Mouse (Mus musculus) forebrain, embryonic 14.5 days (tissue): ENCODE measurements at regions not wholly inside any gene's neighbourhood (a gene's known extent, or its start where the extent isn't known, plus 50 kb on each side); places are given as distances from the start of the nearest gene placed in this dataset. TPM values are rescaled to one million over a fixed set of nuclear protein-coding genes. Genes with fewer than 3 reads are reported as not detected.

Experiments
- ATAC-seq: fragments of 200-750 bp; cut with Nextera tagmentation; 2 replicates; pipeline ENCODE4 v1.8.0; 2017; ENCODE audit warnings: mild to moderate bottlenecking, moderate library complexity
- DNase-seq: peaks from one replicate; pipeline ENCODE4 v3.0.0-alpha.2; 2015; ENCODE audit warnings: low spot score
- H3K27ac ChIP-seq: fragments of 300-500 bp; sonication (generic); 2 replicates; pipeline ENCODE4 v1.5.1; 2014; ENCODE audit warnings: low read depth, mild to moderate bottlenecking, control low read depth, low read length, moderate library complexity
- H3K27me3 ChIP-seq: fragments of 300-500 bp; sonication (generic); replicated peaks from 2 replicates; pipeline ENCODE4 v1.6.1; 2014; ENCODE audit warnings: low read length, control low read depth, mixed read lengths; ENCODE audit not compliant: control insufficient read depth, insufficient read depth
- H3K36me3 ChIP-seq: fragments of 300-500 bp; sonication (generic); 2 replicates; pipeline ENCODE4 v1.6.1; 2014; ENCODE audit warnings: low read length, control low read depth; ENCODE audit not compliant: control insufficient read depth, insufficient read depth
- H3K4me1 ChIP-seq: fragments of 300-500 bp; sonication (generic); 2 replicates; pipeline ENCODE4 v1.6.1; 2014; ENCODE audit warnings: antibody characterized with exemption, low read length, control low read depth; ENCODE audit not compliant: control insufficient read depth, insufficient read depth
- H3K4me2 ChIP-seq: fragments of 300-500 bp; sonication (generic); 2 replicates; pipeline ENCODE4 v1.6.1; 2014; ENCODE audit warnings: mild to moderate bottlenecking, control low read depth, low read length
- H3K4me3 ChIP-seq: fragments of 300-500 bp; sonication (generic); 2 replicates; pipeline ENCODE4 v1.5.1; 2014; ENCODE audit warnings: low read depth, low read length, control low read depth
- H3K9ac ChIP-seq: fragments of 300-500 bp; sonication (generic); 2 replicates; pipeline ENCODE4 v1.6.1; 2014; ENCODE audit warnings: mild to moderate bottlenecking, low read length, control low read depth, moderate library complexity
- H3K9me3 ChIP-seq: fragments of 300-500 bp; sonication (generic); replicated peaks from 2 replicates; pipeline ENCODE4 v1.6.1; 2016; ENCODE audit warnings: low read length, control low read depth, mixed read lengths; ENCODE audit not compliant: control insufficient read depth
- whole genome bisulfite sequencing: fragments of 180-500 bp; shearing (Covaris S2); extraction: QIAGEN DNeasy Blood & Tissue Kit; methylation state at CpG from one replicate; pipeline ENCODE4 v1.1.7; 2014; 5-methylcytosine and 5-hydroxymethylcytosine counted together
- microRNA-seq: library from miRNA; unstranded; fragments of <30 nt; microRNA quantifications from one replicate; pipeline ENCODE4, GENCODE M21; 2016

GRCm38 (mm10) chr17:64548536-64548935 lies 52.0 kb upstream of the Man2a1 start:
- ATAC-seq, result peak; percentile 96
- H3K9ac ChIP-seq, result no peak overlapping the region
- 32% methylated on average over 7 of the region's 7 CpGs for WGBS

DNA sequence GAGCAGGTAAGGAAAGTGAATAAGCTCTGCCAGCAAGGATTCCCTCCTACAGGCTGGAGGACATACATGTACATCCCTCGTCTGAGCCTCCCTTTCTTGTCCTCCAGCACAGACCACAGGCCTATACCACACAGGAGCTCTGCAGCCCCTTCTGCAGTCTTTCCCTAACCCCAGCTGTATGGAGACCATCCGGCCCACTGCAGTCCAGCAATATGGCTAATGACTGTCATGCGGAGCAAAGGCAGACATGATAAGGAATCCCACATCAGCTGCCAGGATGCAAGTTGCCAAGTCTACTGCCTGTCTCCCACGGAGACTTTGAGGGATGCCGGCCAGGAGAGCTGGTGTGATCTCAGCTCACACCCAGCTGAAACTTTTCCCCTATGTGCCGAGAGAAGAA lies 50.5 kb upstream of the Man2a1 start:
- DNase-seq (no peak), ATAC-seq (no peak)
- no peaks in the 10 kb centered on the region for H3K9me3 ChIP-seq
- 66% methylated on average over 6 of the region's 6 CpGs for WGBS
- no peak overlapping the region for H3K9ac ChIP-seq
- no peaks in the 10 kb centered on the region for H3K4me1 ChIP-seq
- no peak overlapping the region for H3K27ac ChIP-seq
- no peak overlapping the region for H3K4me2 ChIP-seq
- H3K36me3 ChIP-seq, result no peaks in the 10 kb centered on the region
- H3K27me3 ChIP-seq, result no peaks in the 10 kb centered on the region
- H3K4me3 ChIP-seq, result no peak overlapping the region

More at GRCm38 (mm10) chr17:64548536-64548935, 52.0 kb upstream of the Man2a1 start:
- Histone ChIP-seq H3K4me3 (no peak overlapping the region), H3K27me3 (no peaks in the 10 kb centered on the region), H3K27ac (0 out of 2 replicates have a peak overlapping the region, but pooled peaks have one; percentile 9), H3K36me3 (no peaks in the 10 kb centered on the region), H3K4me1 (no peaks in the 10 kb centered on the region), H3K4me2 (no peak overlapping the region), H3K9me3 (no peaks in the 10 kb centered on the region)
- peak; percentile 84 for DNase-seq

Small RNA genes in the stretch of these regions (microRNA-seq; reads per million reads assigned to microRNA genes)
- not detected for gene Mir6420
